Mouse (Mus musculus) bone marrow, adult 2 months (tissue): ENCODE results near the gene Pigp.

Experiments used
- CTCF ChIP-seq: fragments of 200-500 bp; IDR thresholded peaks from 2 replicates; pipeline ENCODE4 v1.5.1; 2011; ENCODE audit warnings: low read length, control low read depth; ENCODE audit not compliant: control insufficient read depth, insufficient read depth
- POLR2A ChIP-seq: fragments of 200-500 bp; IDR thresholded peaks from 2 replicates; pipeline ENCODE4 v1.6.1; 2011; ENCODE audit warnings: low read depth, mild to moderate bottlenecking, control low read depth, low read length, borderline replicate concordance; ENCODE audit not compliant: control insufficient read depth

DNA sequence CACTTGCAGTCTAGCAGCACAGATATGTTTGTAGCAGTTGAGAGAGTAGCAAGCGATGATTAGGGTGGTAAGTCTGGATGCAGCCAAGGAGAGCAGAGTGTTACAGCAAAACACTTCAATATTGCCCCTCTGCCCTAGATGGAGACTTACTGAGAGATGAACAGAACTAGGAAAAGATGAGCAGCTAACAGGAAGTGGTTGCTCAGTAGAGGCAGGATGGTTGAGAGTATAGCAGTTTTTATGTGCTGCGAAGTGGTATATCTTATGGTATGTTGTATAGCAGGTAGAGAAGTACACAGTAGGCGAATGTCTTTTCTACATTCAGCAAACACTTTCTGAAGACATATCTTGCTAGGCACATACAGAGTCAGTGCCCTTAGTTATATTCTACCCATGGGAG, 11.6 kb upstream of the Pigp start:
- TF ChIP-seq CTCF = no peak
- no peak for TF ChIP-seq POLR2A
